Mouse (Mus musculus) lung, embryonic 16.5 days (tissue): ENCODE measurements at regions not wholly inside any gene's neighbourhood (a gene's known extent, or its start where the extent isn't known, plus 50 kb on each side); places are given as distances from the start of the nearest gene placed in this dataset.

Source experiments
- ATAC-seq: fragments of 200-750 bp; cut with Nextera tagmentation; 2 replicates; pipeline ENCODE4 v1.8.0; 2017; ENCODE audit warnings: low read depth, mild to moderate bottlenecking, moderate library complexity
- H3K27ac ChIP-seq: fragments of 300-500 bp; sonication (generic); 2 replicates; pipeline ENCODE4 v1.5.1; 2014; ENCODE audit warnings: mild to moderate bottlenecking, control low read depth, low read length
- H3K27me3 ChIP-seq: fragments of 300-500 bp; sonication (generic); 2 replicates; pipeline ENCODE4 v1.6.1; 2014; ENCODE audit warnings: low read depth, low read length, mixed read lengths; ENCODE audit not compliant: control insufficient read depth, insufficient read depth
- H3K36me3 ChIP-seq: fragments of 300-500 bp; sonication (generic); 2 replicates; pipeline ENCODE4 v1.6.1; 2014; ENCODE audit warnings: low read length; ENCODE audit not compliant: control insufficient read depth, insufficient read depth
- H3K4me1 ChIP-seq: fragments of 300-500 bp; sonication (generic); replicated peaks from 2 replicates; pipeline ENCODE4 v1.6.1; 2014; ENCODE audit warnings: low read length, mixed read lengths; ENCODE audit not compliant: control insufficient read depth, insufficient read depth
- H3K4me2 ChIP-seq: fragments of 300-500 bp; sonication (generic); 2 replicates; pipeline ENCODE4 v1.6.1; 2014; ENCODE audit warnings: low read depth, low read length, control low read depth
- H3K4me3 ChIP-seq: fragments of 300-500 bp; sonication (generic); 2 replicates; pipeline ENCODE4 v1.5.1; 2014; ENCODE audit warnings: mild to moderate bottlenecking, low read length, control low read depth
- H3K9ac ChIP-seq: fragments of 300-500 bp; sonication (generic); 2 replicates; pipeline ENCODE4 v1.6.1; 2014; ENCODE audit warnings: low read length, control low read depth
- H3K9me3 ChIP-seq: fragments of 300-500 bp; sonication (generic); 2 replicates; pipeline ENCODE4 v1.6.1; 2016; ENCODE audit warnings: low read length; ENCODE audit not compliant: control insufficient read depth
- WGBS: fragments of 180-500 bp; shearing (Covaris S2); extraction: QIAGEN DNeasy Blood & Tissue Kit; methylation state at CpG from one replicate; pipeline ENCODE4 v1.1.7; 2014; 5-methylcytosine and 5-hydroxymethylcytosine counted together

DNA sequence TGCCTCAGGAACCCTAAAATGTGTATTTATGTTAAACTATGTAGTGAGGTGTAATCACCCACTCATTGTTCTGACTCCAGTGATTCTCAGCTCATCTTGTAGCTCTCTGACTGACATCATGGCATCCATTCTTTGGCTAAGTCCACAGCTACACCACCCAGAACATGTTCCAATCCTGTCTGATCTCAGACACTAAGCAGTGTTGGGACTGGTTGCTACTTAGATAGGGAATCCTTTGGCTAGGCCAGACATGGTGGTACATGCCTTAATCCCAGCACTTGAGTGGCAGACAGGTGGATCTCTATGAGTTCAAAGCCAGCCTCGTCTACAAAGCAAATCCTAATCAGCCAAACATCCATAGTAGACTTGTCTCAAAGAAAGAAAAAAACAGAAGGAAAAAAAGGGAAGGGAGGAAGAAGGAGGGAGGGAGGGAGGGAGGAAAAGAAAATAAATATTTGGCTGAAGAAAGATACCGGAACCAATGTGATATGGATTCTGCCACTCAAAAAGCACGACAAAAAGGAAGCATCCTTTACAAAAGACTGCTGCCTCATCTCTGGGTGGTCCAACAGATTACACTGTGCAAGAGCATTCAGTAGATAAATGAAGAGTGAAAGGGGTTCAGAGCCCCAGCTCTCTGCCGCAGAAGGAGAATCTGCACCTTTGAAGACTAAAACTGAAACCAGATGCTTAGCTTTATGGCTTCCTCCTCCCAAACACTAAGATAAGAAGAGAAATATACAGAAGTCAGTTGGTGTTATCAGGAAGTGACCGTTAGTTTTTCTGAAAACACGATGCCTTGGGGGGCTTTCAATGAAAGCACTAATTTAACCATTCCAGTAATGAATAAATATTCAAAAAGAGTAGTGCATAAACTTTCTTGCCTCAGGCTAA lies 51.5 kb upstream of the Med13 start:
- Histone ChIP-seq H3K27ac (no peak overlapping the region), H3K36me3 (no peaks in the 10 kb centered on the region), H3K9ac (no peak overlapping the region), H3K9me3 (no peaks in the 10 kb centered on the region), H3K27me3 (peaks cover 7% of the 10 kb centered on the region), H3K4me3 (no peak overlapping the region), H3K4me2 (no peak overlapping the region), H3K4me1 (no peaks in the 10 kb centered on the region)
- ATAC-seq: no peak
- WGBS: 30% methylated on average over 6 of the region's 6 CpGs

DNA sequence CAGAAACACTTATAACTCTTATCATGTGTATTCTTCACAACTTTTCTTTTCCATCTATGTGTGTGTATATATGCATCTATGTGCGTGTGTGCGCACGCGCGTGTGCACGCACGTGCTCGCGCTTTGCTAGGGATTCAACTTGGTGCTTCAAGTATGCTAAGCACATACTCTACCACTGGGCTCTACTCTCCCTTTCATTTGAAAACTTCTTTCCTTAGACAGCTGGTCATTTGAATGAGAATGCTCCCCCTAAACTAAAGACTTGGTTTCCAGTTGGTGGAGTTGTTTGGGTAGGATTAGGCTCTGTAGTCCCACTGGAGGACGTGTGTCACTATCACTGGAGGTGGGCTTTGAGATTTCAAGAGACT lies 52.2 kb upstream of the Med13 start:
- H3K9me3 ChIP-seq: no peaks in the 10 kb centered on the region

DNA sequence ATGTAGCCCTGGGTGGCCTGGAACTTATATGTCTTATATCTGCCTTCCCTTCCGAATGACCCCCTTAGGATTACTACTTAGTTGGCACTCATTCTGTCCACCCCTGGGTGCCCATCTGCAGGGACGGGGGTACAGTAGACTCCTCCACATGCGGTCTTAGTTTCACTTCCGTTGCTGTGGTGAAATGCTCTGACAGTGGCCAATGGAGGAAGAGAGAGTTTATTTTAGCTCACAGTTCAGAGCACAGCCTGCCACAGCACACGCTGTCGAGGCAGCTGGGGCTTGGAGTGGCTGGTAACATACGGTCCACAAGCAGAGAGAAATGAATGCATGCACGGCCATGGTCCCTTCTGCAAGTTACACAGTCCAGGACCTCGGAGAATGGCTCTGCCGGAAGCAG lies 53.1 kb upstream of the Med13 start:
- 85% methylated on average over 10 of the region's 10 CpGs for WGBS

More for the DNA sequence above, 52.2 kb upstream of the Med13 start:
- Histone ChIP-seq H3K4me3 (no peak overlapping the region), H3K4me2 (no peak overlapping the region), H3K9ac (no peak overlapping the region), H3K27me3 (peaks cover 9% of the 10 kb centered on the region), H3K36me3 (no peaks in the 10 kb centered on the region), H3K4me1 (no peaks in the 10 kb centered on the region), H3K27ac (no peak overlapping the region)
- no peak for ATAC-seq
- WGBS: 85% methylated on average over 10 of the region's 10 CpGs

DNA sequence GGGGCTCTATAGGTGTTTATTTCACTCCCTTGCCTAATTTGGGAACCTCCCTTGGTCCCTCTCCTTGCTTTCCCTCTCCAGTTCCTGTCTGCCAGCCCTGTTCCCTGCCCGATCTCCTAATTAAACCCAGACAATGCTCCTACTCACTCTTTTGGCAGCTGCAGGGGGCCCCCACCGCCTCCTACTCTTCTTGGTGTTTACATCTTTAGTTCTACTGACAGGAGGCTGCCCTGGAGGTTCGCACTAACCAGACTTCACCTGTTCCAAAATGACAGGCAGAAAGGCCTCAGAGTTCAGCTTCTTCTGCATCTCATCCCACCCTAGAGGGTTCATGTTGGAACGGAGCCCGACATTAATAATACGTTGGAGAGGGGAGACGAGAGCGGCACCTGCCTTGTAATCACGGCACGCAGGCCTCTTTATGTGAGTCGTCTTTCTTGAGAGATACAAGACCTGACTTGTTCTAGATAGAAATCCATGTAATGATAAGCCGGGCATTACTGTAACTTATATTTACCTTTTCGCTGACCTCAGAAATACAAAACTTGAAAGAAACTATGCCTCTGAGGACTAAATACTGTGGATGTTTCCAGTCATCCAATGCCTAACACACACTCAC lies 55.5 kb upstream of the Med13 start:
- Histone ChIP-seq H3K4me2 (no peak overlapping the region), H3K4me3 (no peak overlapping the region), H3K27me3 (peaks cover 11% of the 10 kb centered on the region), H3K27ac (no peak overlapping the region), H3K36me3 (no peaks in the 10 kb centered on the region), H3K4me1 (no peaks in the 10 kb centered on the region), H3K9me3 (no peaks in the 10 kb centered on the region), H3K9ac (no peak overlapping the region)
- WGBS: 36% methylated on average over 13 of the region's 13 CpGs
- no peak for ATAC-seq

More for the DNA sequence above, 53.1 kb upstream of the Med13 start:
- Histone ChIP-seq H3K36me3 (no peaks in the 10 kb centered on the region), H3K4me1 (no peaks in the 10 kb centered on the region), H3K4me2 (no peak overlapping the region), H3K9ac (no peak overlapping the region), H3K27ac (no peak overlapping the region), H3K27me3 (peaks cover 9% of the 10 kb centered on the region), H3K4me3 (no peak overlapping the region), H3K9me3 (no peaks in the 10 kb centered on the region)
- no peak for ATAC-seq

DNA sequence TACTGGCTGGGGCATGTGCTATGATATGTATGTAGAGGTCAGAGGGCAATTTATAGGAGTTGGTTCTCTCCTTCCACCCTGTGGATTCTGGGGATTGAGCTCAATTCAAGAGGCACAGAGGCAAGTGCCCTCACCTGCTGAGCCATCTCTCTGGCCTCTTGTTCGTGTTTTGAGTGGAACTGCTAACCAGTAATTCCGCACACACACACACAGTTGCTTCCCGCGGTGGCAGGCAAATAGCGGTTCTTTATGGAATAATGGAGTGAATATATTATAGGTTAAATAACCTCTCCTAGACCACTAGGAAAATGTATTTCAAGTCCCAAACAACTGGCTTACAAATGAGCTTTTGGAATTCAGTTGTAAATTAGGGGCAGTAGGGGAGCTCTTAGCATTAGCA lies 59.1 kb upstream of the Med13 start:
- peaks cover 18% of the 10 kb centered on the region for H3K27me3 ChIP-seq
- H3K36me3 ChIP-seq: no peaks in the 10 kb centered on the region
- H3K4me2 ChIP-seq: no peak overlapping the region
- 69% methylated on average over 5 of the region's 5 CpGs for WGBS
- H3K4me1 ChIP-seq: no peaks in the 10 kb centered on the region
- peaks cover 2% of the 10 kb centered on the region; the same call in 1 of the 2 replicates for H3K9me3 ChIP-seq
- H3K9ac ChIP-seq: no peak overlapping the region
- H3K27ac ChIP-seq: no peak overlapping the region
- H3K4me3 ChIP-seq: no peak overlapping the region
- no peak for ATAC-seq

DNA sequence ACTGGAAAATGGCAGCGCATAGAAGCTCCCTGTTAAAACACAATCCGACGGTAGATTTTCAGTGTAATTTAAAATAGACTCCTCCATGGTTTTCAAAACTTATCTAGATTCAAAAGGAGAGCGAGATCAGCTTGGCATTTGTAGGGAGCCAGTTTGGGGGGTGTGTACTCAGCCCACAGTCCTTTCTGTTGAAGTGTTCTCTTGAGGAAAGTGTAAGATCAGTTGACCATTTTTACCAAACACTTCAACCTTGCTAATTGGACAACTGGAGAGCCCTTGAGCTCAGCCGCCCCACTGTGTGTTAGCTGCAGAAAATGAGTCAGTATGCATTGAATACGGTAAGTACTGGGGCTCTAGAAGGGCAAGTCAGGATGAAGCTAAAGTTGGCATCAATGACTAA lies 59.8 kb upstream of the Med13 start:
- no peak overlapping the region for H3K9ac ChIP-seq
- H3K36me3 ChIP-seq: no peaks in the 10 kb centered on the region
- H3K4me2 ChIP-seq: no peak overlapping the region
- WGBS: 68% methylated on average over 6 of the region's 6 CpGs
- H3K27ac ChIP-seq: no peak overlapping the region
- no peak overlapping the region for H3K4me3 ChIP-seq
- peak; percentile 75 for ATAC-seq
- no peaks in the 10 kb centered on the region for H3K4me1 ChIP-seq
- H3K27me3 ChIP-seq: peaks cover 16% of the 10 kb centered on the region
- H3K9me3 ChIP-seq: peaks cover 3% of the 10 kb centered on the region; the same call in 1 of the 2 replicates

DNA sequence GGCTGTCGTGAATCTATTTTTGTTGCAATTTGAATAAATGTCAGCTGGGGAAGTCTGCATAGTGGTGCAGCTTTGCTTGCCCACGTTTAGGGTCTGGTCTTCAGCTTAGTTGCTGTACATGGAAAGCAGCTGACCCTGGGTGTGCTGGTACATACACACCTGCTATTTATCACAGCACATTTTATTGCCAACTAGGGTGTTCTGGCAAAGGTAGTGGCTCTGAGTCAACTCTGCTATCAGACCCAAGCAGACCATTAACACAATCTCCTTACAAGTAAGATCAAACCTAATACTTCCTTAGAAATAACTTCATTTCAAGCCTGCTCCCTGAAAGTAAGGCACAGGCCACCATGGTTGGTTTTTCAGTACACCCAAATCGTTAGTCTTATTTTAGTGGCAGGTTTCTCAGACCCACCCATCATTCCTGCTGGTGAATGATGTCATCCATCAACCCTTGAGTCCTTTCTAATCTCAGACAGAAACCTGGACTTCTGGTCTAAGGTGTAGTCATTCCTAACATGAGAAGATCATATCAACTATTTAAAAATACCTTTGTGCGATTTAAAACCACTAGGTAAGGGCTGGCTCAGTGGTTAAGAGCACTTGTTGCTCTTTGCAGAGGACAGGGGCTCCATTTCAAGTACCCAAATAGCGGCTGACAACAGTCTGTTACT lies 62.5 kb upstream of the Med13 start:
- Histone ChIP-seq H3K9ac (no peak overlapping the region), H3K9me3 (peaks cover 3% of the 10 kb centered on the region; the same call in 1 of the 2 replicates), H3K27ac (no peak overlapping the region), H3K27me3 (peaks cover 9% of the 10 kb centered on the region), H3K4me1 (no peaks in the 10 kb centered on the region), H3K4me2 (no peak overlapping the region), H3K36me3 (no peaks in the 10 kb centered on the region), H3K4me3 (no peak overlapping the region)
- WGBS: 64% methylated on average over 5 of the region's 5 CpGs
- no peak for ATAC-seq

DNA sequence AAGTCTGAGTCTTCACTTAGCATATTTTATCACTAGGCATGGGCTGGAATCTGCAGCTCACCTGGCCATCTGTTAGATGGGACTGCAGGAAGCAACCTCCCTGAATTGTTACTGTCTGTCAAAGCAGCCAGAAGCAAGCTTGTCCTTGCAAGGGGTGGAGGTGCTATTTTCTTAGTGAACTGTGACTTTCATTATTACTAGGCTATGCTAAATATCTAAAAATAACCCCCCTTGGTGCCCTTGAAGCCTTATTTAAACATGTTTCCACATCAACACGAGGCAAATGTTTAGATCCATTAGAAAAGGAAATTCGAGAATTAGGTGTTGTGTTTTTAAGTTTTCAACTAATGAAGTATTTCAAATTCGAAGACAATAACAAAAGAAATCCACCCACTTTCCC lies 55.5 kb upstream of the Rnft1 start:
- no peak for ATAC-seq

DNA sequence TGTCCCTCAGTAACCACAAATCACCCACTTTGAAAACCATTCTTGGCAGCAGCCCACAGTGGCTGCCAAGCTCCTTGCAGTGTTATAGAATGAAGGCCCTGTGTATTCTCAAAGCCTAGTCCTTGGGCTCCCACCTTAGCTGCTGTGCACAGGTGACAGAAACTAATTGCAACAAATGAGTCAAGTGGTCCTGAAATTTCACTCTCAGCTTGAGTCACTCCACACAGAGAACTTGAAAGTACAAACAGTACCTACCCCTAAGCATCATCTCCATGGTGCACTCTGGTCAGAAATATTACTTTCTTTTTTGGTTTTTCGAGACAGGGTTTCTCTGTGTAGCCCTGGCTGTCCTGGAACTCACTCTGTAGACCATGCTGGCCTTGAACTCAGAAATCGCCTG lies 54.2 kb upstream of the Rnft1 start:
- no peaks in the 10 kb centered on the region for H3K9me3 ChIP-seq
- H3K36me3 ChIP-seq: no peaks in the 10 kb centered on the region
- no peak overlapping the region for H3K9ac ChIP-seq
- ATAC-seq: no peak
- no peak overlapping the region for H3K4me2 ChIP-seq
- 0 out of 2 replicates have a peak, but pooled peaks cover 2% of the 10 kb centered on the region for H3K4me1 ChIP-seq
- WGBS: 90% methylated on average over 2 of the region's 2 CpGs
- H3K4me3 ChIP-seq: no peak overlapping the region
- no peak overlapping the region for H3K27ac ChIP-seq
- no peaks in the 10 kb centered on the region; the same call in 1 of the 2 replicates for H3K27me3 ChIP-seq

More for the DNA sequence above, 55.5 kb upstream of the Rnft1 start:
- no peak overlapping the region for H3K9ac ChIP-seq
- H3K4me2 ChIP-seq: no peak overlapping the region
- no peak overlapping the region for H3K4me3 ChIP-seq
- H3K9me3 ChIP-seq: no peaks in the 10 kb centered on the region
- 23% methylated on average over 3 of the region's 3 CpGs for WGBS
- no peaks in the 10 kb centered on the region for H3K36me3 ChIP-seq
- H3K27me3 ChIP-seq: no peaks in the 10 kb centered on the region; the same call in 1 of the 2 replicates
- H3K4me1 ChIP-seq: 0 out of 2 replicates have a peak, but pooled peaks cover 2% of the 10 kb centered on the region
- no peak overlapping the region for H3K27ac ChIP-seq
